Mouse (Mus musculus): ENCODE results near the gene Arel1.

Arel1 gene

GRCm38 (mm10) chr12:84970428-84971096, at the start of gene Arel1, which contains the start of gene Fcf1:
Gene Arel1 (minus strand): TSS chr12:84970900.
Gene Fcf1 (plus strand): TSS chr12:84970897.
- peak; percentile 96 for DNase-seq

- DNase-seq = no peak
Observed at GRCm38 (mm10) chr12:85012185-85012584, 41.5 kb upstream of the Arel1 start.

GRCm38 (mm10) chr12:85010541-85010940, 39.8 kb upstream of the Arel1 start:
- DNase-seq = no peak

- DNase-seq = no peak
Observed at GRCm38 (mm10) chr12:85009776-85010175, 39.1 kb upstream of the Arel1 start.

- no peak for DNase-seq
Observed at GRCm38 (mm10) chr12:85007021-85007420, 36.3 kb upstream of the Arel1 start.

- DNase-seq = no peak
Observed at GRCm38 (mm10) chr12:85006206-85006605, 35.5 kb upstream of the Arel1 start.

- no peak for DNase-seq
Observed at GRCm38 (mm10) chr12:84999053-84999452, 28.4 kb upstream of the Arel1 start.

GRCm38 (mm10) chr12:84996501-84997398, 26.1 kb upstream of the Arel1 start:
- DNase-seq = peak; percentile 12

GRCm38 (mm10) chr12:84996083-84996496, 25.4 kb upstream of the Arel1 start, which contains the start of gene Ylpm1:
Gene Ylpm1 (plus strand): TSS chr12:84996321.
- DNase-seq = peak; percentile 98

- no peak for DNase-seq
Observed at GRCm38 (mm10) chr12:84995112-84995761, 24.5 kb upstream of the Arel1 start.

- no peak for DNase-seq
Observed at GRCm38 (mm10) chr12:84989456-84989855, 18.8 kb upstream of the Arel1 start.

- DNase-seq = no peak
Observed at GRCm38 (mm10) chr12:84979264-84979862, 8.7 kb upstream of the Arel1 start.

GRCm38 (mm10) chr12:84969656-84970427, 858 bp downstream of the Arel1 start:
- peak; percentile 5 for DNase-seq

- no peak for DNase-seq
Observed at GRCm38 (mm10) chr12:84968831-84969655, 1.7 kb downstream of the Arel1 start.

GRCm38 (mm10) chr12:84962606-84963005, 8.1 kb downstream of the Arel1 start:
- no peak for DNase-seq

GRCm38 (mm10) chr12:84958794-84959356, 11.8 kb downstream of the Arel1 start:
- DNase-seq = no peak

GRCm38 (mm10) chr12:84956317-84956716, 14.4 kb downstream of the Arel1 start:
- DNase-seq = no peak

GRCm38 (mm10) chr12:84952351-84952750, 18.3 kb downstream of the Arel1 start:
- DNase-seq = no peak

- no peak for DNase-seq
Observed at GRCm38 (mm10) chr12:84951531-84951930, 19.2 kb downstream of the Arel1 start.

- no peak for DNase-seq
Observed at GRCm38 (mm10) chr12:84950763-84951162, 19.9 kb downstream of the Arel1 start.

Data from retina, postnatal 1 day (tissue).